Mouse (Mus musculus): ENCODE data around the gene 4930452B06Rik. TPM values are rescaled to one million over a fixed set of nuclear protein-coding genes. Genes with fewer than 3 reads are reported as not detected.
A peak's percentile ranks its signal among the peaks of the same experiment; 100 is the strongest.

Gene 4930452B06Rik
- polyA plus RNA-seq, 1 experiment from 2014 or later: 7.4 TPM

- Histone ChIP-seq H3K9me3 (replicated peaks; ENCODE audit: control insufficient read depth, low read length, poor library complexity, severe bottlenecking) (no peaks in the 10 kb centered on the region), H3K36me3 (ENCODE audit: control insufficient read depth, insufficient read depth, low read length) (no peaks in the 10 kb centered on the region), H3K4me2 (ENCODE audit: low read length) (no peak overlapping the region), H3K27me3 (ENCODE audit: control insufficient read depth, insufficient read depth, low read depth, low read length) (no peaks in the 10 kb centered on the region), H3K4me1 (ENCODE audit: control insufficient read depth, insufficient read depth, low read length) (peaks cover 10% of the 10 kb centered on the region), H3K27ac (ENCODE audit: low read length) (no peak overlapping the region), H3K4me3 (ENCODE audit: low read depth, low read length) (no peak overlapping the region), H3K9ac (ENCODE audit: low read depth, low read length) (no peak overlapping the region)
- peak; percentile 82 for ATAC-seq
- 28% methylated on average over 3 of the region's 3 CpGs for WGBS
These were observed 243.2 kb downstream of the 4930452B06Rik start for GRCm38 (mm10) chr14:8422833-8423232.

- no peak overlapping the region for H3K4me2 ChIP-seq (ENCODE audit: low read length)
- no peak for ATAC-seq
- WGBS: 21% methylated on average over 10 of the region's 10 CpGs
These were observed 244.7 kb downstream of the 4930452B06Rik start for GRCm38 (mm10) chr14:8421199-8421787.

GRCm38 (mm10) chr14:8418610-8419009 lies 247.4 kb downstream of the 4930452B06Rik start:
- H3K4me2 ChIP-seq (ENCODE audit: low read length): no peak overlapping the region
- no peaks in the 10 kb centered on the region for H3K9me3 ChIP-seq (replicated peaks; ENCODE audit: control insufficient read depth, low read length, poor library complexity, severe bottlenecking)
- H3K4me1 ChIP-seq (ENCODE audit: control insufficient read depth, insufficient read depth, low read length): peaks cover 10% of the 10 kb centered on the region
- H3K36me3 ChIP-seq (ENCODE audit: control insufficient read depth, insufficient read depth, low read length): no peaks in the 10 kb centered on the region
- 70% methylated on average over 3 of the region's 3 CpGs for WGBS
- no peaks in the 10 kb centered on the region for H3K27me3 ChIP-seq (ENCODE audit: control insufficient read depth, insufficient read depth, low read depth, low read length)
- no peak for ATAC-seq
- no peak overlapping the region for H3K4me3 ChIP-seq (ENCODE audit: low read depth, low read length)
- H3K27ac ChIP-seq (ENCODE audit: low read length): no peak overlapping the region
- H3K9ac ChIP-seq (ENCODE audit: low read depth, low read length): no peak overlapping the region

More at GRCm38 (mm10) chr14:8421199-8421787, 244.7 kb downstream of the 4930452B06Rik start:
- Histone ChIP-seq H3K9me3 (replicated peaks; ENCODE audit: control insufficient read depth, low read length, poor library complexity, severe bottlenecking) (no peaks in the 10 kb centered on the region), H3K4me1 (ENCODE audit: control insufficient read depth, insufficient read depth, low read length) (peaks cover 10% of the 10 kb centered on the region), H3K27ac (ENCODE audit: low read length) (no peak overlapping the region), H3K36me3 (ENCODE audit: control insufficient read depth, insufficient read depth, low read length) (no peaks in the 10 kb centered on the region), H3K27me3 (ENCODE audit: control insufficient read depth, insufficient read depth, low read depth, low read length) (no peaks in the 10 kb centered on the region), H3K4me3 (ENCODE audit: low read depth, low read length) (no peak overlapping the region), H3K9ac (ENCODE audit: low read depth, low read length) (no peak overlapping the region)

- Histone ChIP-seq H3K9ac (ENCODE audit: low read depth, low read length) (no peak overlapping the region), H3K36me3 (ENCODE audit: control insufficient read depth, insufficient read depth, low read length) (no peaks in the 10 kb centered on the region), H3K4me2 (ENCODE audit: low read length) (no peak overlapping the region), H3K9me3 (replicated peaks; ENCODE audit: control insufficient read depth, low read length, poor library complexity, severe bottlenecking) (no peaks in the 10 kb centered on the region), H3K4me3 (ENCODE audit: low read depth, low read length) (no peak overlapping the region), H3K27ac (ENCODE audit: low read length) (no peak overlapping the region), H3K4me1 (ENCODE audit: control insufficient read depth, insufficient read depth, low read length) (no peaks in the 10 kb centered on the region), H3K27me3 (ENCODE audit: control insufficient read depth, insufficient read depth, low read depth, low read length) (no peaks in the 10 kb centered on the region)
- ATAC-seq: no peak
- 73% methylated on average over 6 of the region's 6 CpGs for WGBS
These were observed 260.1 kb downstream of the 4930452B06Rik start for GRCm38 (mm10) chr14:8405946-8406345.

- ATAC-seq: no peak
These were observed 262.7 kb downstream of the 4930452B06Rik start for GRCm38 (mm10) chr14:8403310-8403709.

GRCm38 (mm10) chr14:8398507-8398906 lies 267.5 kb downstream of the 4930452B06Rik start:
- H3K27ac ChIP-seq (ENCODE audit: low read length): no peak overlapping the region
- no peak overlapping the region for H3K9ac ChIP-seq (ENCODE audit: low read depth, low read length)
- H3K9me3 ChIP-seq (replicated peaks; ENCODE audit: control insufficient read depth, low read length, poor library complexity, severe bottlenecking): no peaks in the 10 kb centered on the region
- H3K27me3 ChIP-seq (ENCODE audit: control insufficient read depth, insufficient read depth, low read depth, low read length): no peaks in the 10 kb centered on the region
- no peaks in the 10 kb centered on the region for H3K36me3 ChIP-seq (ENCODE audit: control insufficient read depth, insufficient read depth, low read length)
- H3K4me1 ChIP-seq (ENCODE audit: control insufficient read depth, insufficient read depth, low read length): no peaks in the 10 kb centered on the region
- H3K4me3 ChIP-seq (ENCODE audit: low read depth, low read length): no peak overlapping the region
- H3K4me2 ChIP-seq (ENCODE audit: low read length): no peak overlapping the region
- ATAC-seq: no peak

More at GRCm38 (mm10) chr14:8403310-8403709, 262.7 kb downstream of the 4930452B06Rik start:
- no peak overlapping the region for H3K9ac ChIP-seq (ENCODE audit: low read depth, low read length)
- WGBS: 77% methylated on average over 3 of the region's 3 CpGs
- no peak overlapping the region for H3K4me3 ChIP-seq (ENCODE audit: low read depth, low read length)
- no peak overlapping the region for H3K27ac ChIP-seq (ENCODE audit: low read length)
- H3K4me1 ChIP-seq (ENCODE audit: control insufficient read depth, insufficient read depth, low read length): no peaks in the 10 kb centered on the region
- no peaks in the 10 kb centered on the region for H3K9me3 ChIP-seq (replicated peaks; ENCODE audit: control insufficient read depth, low read length, poor library complexity, severe bottlenecking)
- H3K36me3 ChIP-seq (ENCODE audit: control insufficient read depth, insufficient read depth, low read length): no peaks in the 10 kb centered on the region
- H3K27me3 ChIP-seq (ENCODE audit: control insufficient read depth, insufficient read depth, low read depth, low read length): no peaks in the 10 kb centered on the region
- H3K4me2 ChIP-seq (ENCODE audit: low read length): no peak overlapping the region

- Histone ChIP-seq H3K27ac (ENCODE audit: low read length) (no peak overlapping the region), H3K9me3 (replicated peaks; ENCODE audit: control insufficient read depth, low read length, poor library complexity, severe bottlenecking) (no peaks in the 10 kb centered on the region), H3K4me1 (ENCODE audit: control insufficient read depth, insufficient read depth, low read length) (no peaks in the 10 kb centered on the region), H3K4me3 (ENCODE audit: low read depth, low read length) (no peak overlapping the region), H3K36me3 (ENCODE audit: control insufficient read depth, insufficient read depth, low read length) (no peaks in the 10 kb centered on the region), H3K27me3 (ENCODE audit: control insufficient read depth, insufficient read depth, low read depth, low read length) (no peaks in the 10 kb centered on the region), H3K9ac (ENCODE audit: low read depth, low read length) (no peak overlapping the region), H3K4me2 (ENCODE audit: low read length) (no peak overlapping the region)
- 89% methylated on average over 7 of the region's 7 CpGs for WGBS
- no peak for ATAC-seq
These were observed 270.3 kb downstream of the 4930452B06Rik start for GRCm38 (mm10) chr14:8395690-8396287.

GRCm38 (mm10) chr14:8392181-8392825 lies 273.7 kb downstream of the 4930452B06Rik start:
- no peaks in the 10 kb centered on the region for H3K36me3 ChIP-seq (ENCODE audit: control insufficient read depth, insufficient read depth, low read length)
- H3K9ac ChIP-seq (ENCODE audit: low read depth, low read length): no peak overlapping the region
- WGBS: 58% methylated on average over 6 of the region's 6 CpGs
- H3K4me3 ChIP-seq (ENCODE audit: low read depth, low read length): no peak overlapping the region
- H3K4me1 ChIP-seq (ENCODE audit: control insufficient read depth, insufficient read depth, low read length): no peaks in the 10 kb centered on the region
- no peaks in the 10 kb centered on the region for H3K27me3 ChIP-seq (ENCODE audit: control insufficient read depth, insufficient read depth, low read depth, low read length)
- H3K9me3 ChIP-seq (replicated peaks; ENCODE audit: control insufficient read depth, low read length, poor library complexity, severe bottlenecking): no peaks in the 10 kb centered on the region
- no peak for ATAC-seq
- no peak overlapping the region for H3K4me2 ChIP-seq (ENCODE audit: low read length)
- no peak overlapping the region for H3K27ac ChIP-seq (ENCODE audit: low read length)
